Comparison of ENCODE assay signal across 9 mouse cellular contexts in genomic region chr9:62286967-62287632, GRCm38 (mm10). TPM values are rescaled to one million over a fixed set of nuclear protein-coding genes. Genes with fewer than 3 reads are reported as not detected.
A peak's percentile ranks its signal among the peaks of the same experiment; 100 is the strongest.
DNase-seq lines count a peak whose midpoint lies in the region; ATAC-seq and TF ChIP-seq lines count a peak whose summit lies in the region.
"Had no signal": no experiment of that assay in that cellular context is flagged by ENCODE, and none has a peak within 500 bp of the region (broad histone marks: within the 10 kb centered on the region; RNA-seq: fewer than 3 reads in every experiment).

No protein-coding gene starts in this region.

- peaks cover 12% of the 10 kb centered on the region for H3K27me3 ChIP-seq in E14TG2a.4 (ENCODE audit: insufficient read depth, low read length)

- no peaks in the 10 kb centered on the region for H3K36me3 ChIP-seq in E14TG2a.4 (ENCODE audit: insufficient read depth, low read length)

- peaks cover 12% of the 10 kb centered on the region for H3K4me1 ChIP-seq in E14TG2a.4 (replicated peaks; ENCODE audit: low read depth, low read length)

- peak; percentile 20 for TF ChIP-seq CTCF in E14TG2a.4 (conservative IDR thresholded peaks at IDR 0.05; ENCODE audit: low read length)

- no peak overlapping the region for H3K4me3 ChIP-seq in E14TG2a.4 (replicated peaks; ENCODE audit: low read length)

- no peak for ATAC-seq in frontal cortex, adult (ENCODE audit: low TSS enrichment)

- H3K9me3 ChIP-seq in E14TG2a.4 (ENCODE audit: low read length) = no peaks in the 10 kb centered on the region

- peak; percentile 49 to 93 for DNase-seq in frontal cortex, adult 2 months (ENCODE audit: extremely low spot score in 1 of 2, low spot score in 1 of 2)
- peak; percentile 70 for DNase-seq in c-Kit-positive CD71-negative TER-119-negative erythroid progenitor cells, embryonic 14.5 days (ENCODE audit: low read depth)
- DNase-seq in frontal cortex, postnatal 14 days (ENCODE audit: low spot score in 2 of 2) = peak; percentile 42 to 62
- DNase-seq in layer of hippocampus, adult 8-10 months (ENCODE audit: low spot score in 2 of 2) = peak; percentile 46 to 77
- DNase-seq in lung, postnatal 4 days = peak; percentile 35 to 79
- peak; percentile 58 to 82 for DNase-seq in spleen, postnatal 4 days (ENCODE audit: low spot score in 2 of 2)

RNA-seq across cellular contexts. Expression of gene Spesp1, which starts 5.1 kb away (rescaled TPM):
- polyA plus RNA-seq in frontal cortex, adult 2 months (2012; rRNA removed) = 0.04 TPM in 1 of 2 replicates, not detected in the other
- under 1 TPM; 0.14 to 0.21 (median 0.20) TPM for total RNA-seq in layer of hippocampus, adult 8-10 months (2022)
- polyA plus RNA-seq: lung, embryonic 16.5 days had no signal

RNA-seq across cellular contexts. Expression of gene Anp32a, which starts 54.0 kb away (rescaled TPM):
- polyA plus RNA-seq in frontal cortex, adult 2 months (2012; rRNA removed) = 608 and 638 TPM in 2 replicates
- total RNA-seq in layer of hippocampus, adult 8-10 months (2022) = 100 to 1,000 TPM; 303 to 406 (median 351) TPM
